Mouse (Mus musculus): Measurements from ENCODE around the gene Ifna16. TPM values are rescaled to one million over a fixed set of nuclear protein-coding genes. Genes with fewer than 3 reads are reported as not detected.

Gene Ifna16
- polyA plus RNA-seq, 1 experiment from 2014 or later: not detected

DNA sequence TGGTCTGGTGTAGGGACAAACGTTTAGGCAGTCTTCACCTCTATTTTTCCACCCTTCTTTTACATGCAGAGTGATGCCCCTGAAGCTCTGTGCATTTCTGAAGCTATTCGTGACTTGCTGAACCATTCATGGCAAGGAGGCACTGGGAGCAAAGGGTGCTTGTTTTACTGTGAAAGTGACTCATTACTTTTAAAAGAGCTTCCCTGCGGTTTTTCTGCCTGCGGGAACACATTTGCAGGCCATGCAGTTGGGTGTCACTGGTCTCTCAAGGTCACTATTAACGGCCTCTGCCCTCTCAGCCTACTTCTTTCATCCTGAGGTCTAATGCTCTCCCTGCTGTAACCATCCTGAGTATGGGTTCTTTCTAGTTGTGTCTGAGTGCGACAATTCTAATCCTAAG, 20.4 kb upstream of the Ifna16 start:
- Histone ChIP-seq H3K27ac (replicated peaks) (no peak overlapping the region), H3K9ac (replicated peaks) (no peak overlapping the region), H3K27me3 (replicated peaks) (0 out of 2 replicates have a peak, but pooled peaks cover 8% of the 10 kb centered on the region), H3K4me2 (no peak overlapping the region), H3K9me3 (replicated peaks) (no peaks in the 10 kb centered on the region), H3K36me3 (no peaks in the 10 kb centered on the region), H3K4me1 (no peaks in the 10 kb centered on the region), H3K4me3 (replicated peaks) (no peak overlapping the region)
- no peak for ATAC-seq (ENCODE audit: low FRiP score)
- WGBS: 53% methylated on average over 6 of the region's 6 CpGs

DNA sequence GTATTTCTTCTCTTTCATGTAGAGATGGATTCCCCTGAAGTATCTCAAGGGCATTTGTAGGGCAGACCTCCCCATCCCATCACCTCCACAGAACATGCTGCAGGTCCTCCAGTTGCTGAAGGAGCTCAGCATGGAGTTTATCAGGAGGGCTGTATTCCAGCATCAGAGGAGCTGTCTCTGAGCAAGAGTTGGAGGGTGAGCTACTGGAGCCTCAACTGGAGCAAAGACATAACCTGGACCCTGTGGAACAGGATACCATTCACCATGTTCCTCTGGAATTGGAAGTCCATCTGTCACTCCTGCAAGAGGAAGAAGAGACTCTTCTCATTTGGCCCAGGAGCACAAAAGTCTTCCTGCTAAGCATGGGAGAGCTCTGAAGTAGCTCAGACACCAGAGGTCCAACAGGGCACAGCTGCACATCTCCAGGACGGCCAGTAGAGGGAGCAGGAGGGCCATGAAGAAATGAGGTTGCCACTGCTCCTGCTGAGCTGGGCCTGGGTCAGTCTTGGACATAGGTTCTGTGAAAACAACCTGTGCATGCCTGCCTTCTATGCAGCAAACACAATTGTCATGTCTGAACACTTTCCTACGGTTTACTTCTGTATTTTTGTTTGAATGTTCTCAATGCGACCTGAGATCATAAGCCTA, 19.6 kb upstream of the Ifna16 start:
- no peak overlapping the region for H3K4me2 ChIP-seq
- 0 out of 2 replicates have a peak, but pooled peaks cover 8% of the 10 kb centered on the region for H3K27me3 ChIP-seq (replicated peaks)
- no peak overlapping the region for H3K27ac ChIP-seq (replicated peaks)
- H3K4me1 ChIP-seq: no peaks in the 10 kb centered on the region
- H3K9ac ChIP-seq (replicated peaks): no peak overlapping the region
- ATAC-seq (ENCODE audit: low FRiP score): peak; percentile 84; the same call in 1 of the 2 replicates
- no peaks in the 10 kb centered on the region for H3K36me3 ChIP-seq
- H3K4me3 ChIP-seq (replicated peaks): no peak overlapping the region
- H3K9me3 ChIP-seq (replicated peaks): no peaks in the 10 kb centered on the region
- WGBS: 27% methylated on average over 3 of the region's 3 CpGs

DNA sequence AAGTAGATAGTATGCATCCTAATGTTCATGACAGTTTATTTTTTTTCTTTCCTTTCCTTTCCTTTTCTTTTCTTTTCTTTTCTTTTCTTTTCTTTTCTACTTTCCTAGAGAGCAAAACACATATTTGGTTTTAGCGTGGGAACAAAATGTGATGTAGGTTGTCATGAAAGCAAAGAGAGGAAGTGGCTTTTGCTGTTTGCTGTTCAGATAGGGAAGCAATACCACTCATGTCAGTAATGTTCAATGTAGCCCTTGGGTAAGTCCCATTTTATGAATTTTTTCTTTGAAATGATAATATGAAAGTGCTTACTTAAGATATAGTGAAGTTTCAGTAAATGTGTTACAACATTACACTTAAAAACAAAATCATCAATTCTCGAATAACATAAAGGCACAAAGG, 16.7 kb upstream of the Ifna16 start:
- 87% methylated on average over 2 of the region's 2 CpGs for WGBS
- Histone ChIP-seq H3K9ac (replicated peaks) (no peak overlapping the region), H3K4me1 (no peaks in the 10 kb centered on the region), H3K9me3 (replicated peaks) (no peaks in the 10 kb centered on the region), H3K4me3 (replicated peaks) (no peak overlapping the region), H3K27ac (replicated peaks) (no peak overlapping the region), H3K36me3 (no peaks in the 10 kb centered on the region), H3K4me2 (no peak overlapping the region), H3K27me3 (replicated peaks) (0 out of 2 replicates have a peak, but pooled peaks cover 8% of the 10 kb centered on the region)
- ATAC-seq (ENCODE audit: low FRiP score): no peak

DNA sequence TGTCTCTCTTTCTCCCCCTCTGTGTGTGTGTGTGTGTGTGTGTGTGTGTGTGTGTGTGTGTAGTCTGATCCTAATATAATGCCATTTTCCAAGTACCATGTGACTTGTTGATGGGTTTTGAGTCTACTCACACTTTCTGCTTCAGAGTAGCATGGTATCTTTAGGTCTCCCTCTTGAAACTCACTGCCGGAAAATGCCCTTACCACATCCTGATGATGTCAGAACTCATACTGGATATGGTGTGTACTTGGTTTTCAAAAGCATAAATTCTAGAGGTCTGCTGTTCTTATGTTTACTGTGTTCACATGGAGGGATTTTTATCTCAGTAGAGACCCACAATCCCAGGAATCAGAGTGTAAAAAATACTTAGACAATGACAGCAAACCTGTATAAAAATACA, 15.8 kb upstream of the Ifna16 start:
- ATAC-seq (ENCODE audit: low FRiP score): no peak
- 0 out of 2 replicates have a peak, but pooled peaks cover 8% of the 10 kb centered on the region for H3K27me3 ChIP-seq (replicated peaks)
- H3K9me3 ChIP-seq (replicated peaks): no peaks in the 10 kb centered on the region
- 89% methylated on average over 1 of the region's 1 CpGs for WGBS
- H3K9ac ChIP-seq (replicated peaks): no peak overlapping the region
- no peaks in the 10 kb centered on the region for H3K4me1 ChIP-seq
- H3K36me3 ChIP-seq: no peaks in the 10 kb centered on the region
- no peak overlapping the region for H3K4me3 ChIP-seq (replicated peaks)
- H3K27ac ChIP-seq (replicated peaks): no peak overlapping the region
- no peak overlapping the region for H3K4me2 ChIP-seq

- Histone ChIP-seq H3K4me3 (replicated peaks) (no peak within 1 kb of the TSS), H3K4me2 (no peak within 1 kb of the TSS), H3K9me3 (replicated peaks) (no peaks in the 10 kb centered on the region), H3K9ac (replicated peaks) (no peak within 1 kb of the TSS), H3K27me3 (replicated peaks) (0 out of 2 replicates have a peak, but pooled peaks cover 6% of the 10 kb centered on the region), H3K4me1 (no peaks in the 10 kb centered on the region), H3K36me3 (no peaks in the 10 kb centered on the region), H3K27ac (replicated peaks) (no peak within 1 kb of the TSS)
- 70% methylated on average over 2 of the region's 2 CpGs for WGBS
- ATAC-seq (ENCODE audit: low FRiP score): no peak
Observed at GRCm38 (mm10) chr4:88691259-88691658, 14.5 kb upstream of the Ifna16 start, which contains the start of gene Ifnab. Gene Ifnab (minus strand): TSS chr4:88691359.

GRCm38 (mm10) chr4:88683812-88684211, 7.1 kb upstream of the Ifna16 start, which contains the start of gene Ifna2:
Gene Ifna2 (minus strand): TSS chr4:88683912.
- H3K4me3 ChIP-seq (replicated peaks): no peak within 1 kb of the TSS
- H3K9ac ChIP-seq (replicated peaks): no peak within 1 kb of the TSS
- no peaks in the 10 kb centered on the region for H3K36me3 ChIP-seq
- no peak within 1 kb of the TSS for H3K4me2 ChIP-seq
- no peak within 1 kb of the TSS for H3K27ac ChIP-seq (replicated peaks)
- H3K27me3 ChIP-seq (replicated peaks): no peaks in the 10 kb centered on the region
- 90% methylated on average over 1 of the region's 1 CpGs for WGBS
- no peaks in the 10 kb centered on the region for H3K9me3 ChIP-seq (replicated peaks)
- H3K4me1 ChIP-seq: no peaks in the 10 kb centered on the region
- no peak for ATAC-seq (ENCODE audit: low FRiP score)

DNA sequence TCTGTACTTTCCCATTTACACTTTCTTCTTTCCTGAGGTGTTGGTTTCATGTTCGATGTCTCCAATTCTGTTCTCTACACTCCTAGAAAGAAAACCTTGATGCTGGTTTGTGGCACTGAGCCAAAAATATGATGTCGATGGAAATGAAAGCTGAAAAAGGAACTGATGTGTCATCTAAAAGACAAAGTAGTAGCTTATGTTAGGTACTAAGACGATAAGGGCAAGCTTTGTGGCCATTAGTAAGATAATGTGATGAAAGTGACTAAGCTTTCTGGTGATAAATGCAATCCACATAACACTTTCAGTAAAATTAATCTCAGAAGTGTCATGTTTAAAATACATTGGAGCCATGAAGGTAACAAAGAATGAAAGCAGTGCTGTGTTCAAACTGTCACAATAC, 4.6 kb upstream of the Ifna16 start:
- no peak overlapping the region for H3K4me3 ChIP-seq (replicated peaks)
- ATAC-seq (ENCODE audit: low FRiP score): no peak
- H3K9me3 ChIP-seq (replicated peaks): no peaks in the 10 kb centered on the region
- no peaks in the 10 kb centered on the region for H3K36me3 ChIP-seq
- 79% methylated on average over 3 of the region's 3 CpGs for whole genome bisulfite sequencing
- no peaks in the 10 kb centered on the region for H3K27me3 ChIP-seq (replicated peaks)
- no peak overlapping the region for H3K4me2 ChIP-seq
- H3K9ac ChIP-seq (replicated peaks): no peak overlapping the region
- H3K4me1 ChIP-seq: no peaks in the 10 kb centered on the region
- H3K27ac ChIP-seq (replicated peaks): no peak overlapping the region

GRCm38 (mm10) chr4:88680362-88680761, 3.6 kb upstream of the Ifna16 start:
- Histone ChIP-seq H3K27me3 (replicated peaks) (no peaks in the 10 kb centered on the region), H3K9me3 (replicated peaks) (no peaks in the 10 kb centered on the region), H3K9ac (replicated peaks) (no peak overlapping the region), H3K4me1 (no peaks in the 10 kb centered on the region), H3K27ac (replicated peaks) (no peak overlapping the region), H3K4me3 (replicated peaks) (no peak overlapping the region), H3K36me3 (no peaks in the 10 kb centered on the region), H3K4me2 (no peak overlapping the region)
- no peak for ATAC-seq (ENCODE audit: low FRiP score)
- 51% methylated on average over 8 of the region's 8 CpGs for WGBS

- 66% methylated on average over 1 of the region's 1 CpGs for WGBS
Observed at GRCm38 (mm10) chr4:88655461-88655860, 21.3 kb downstream of the Ifna16 start.

DNA sequence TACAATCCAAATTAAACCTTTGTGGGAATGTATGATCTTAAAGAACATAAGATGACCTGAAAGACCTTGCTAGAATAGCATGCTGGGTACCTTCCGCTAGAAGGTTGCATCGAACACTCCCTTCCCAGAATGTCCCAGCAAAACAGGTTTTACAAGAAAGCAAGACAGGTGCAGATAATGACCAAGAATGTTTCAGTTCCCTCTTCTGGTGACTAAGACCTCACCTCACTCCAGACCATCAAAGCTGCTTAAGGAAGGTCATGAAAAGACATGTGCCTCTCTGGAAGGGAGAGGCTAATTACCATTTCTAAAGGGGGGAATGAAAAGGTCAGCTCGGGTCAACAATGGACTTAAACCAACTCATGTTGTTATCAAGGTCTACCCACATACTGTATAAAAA, 23.1 kb downstream of the Ifna16 start:
- Histone ChIP-seq H3K9ac (replicated peaks) (no peak overlapping the region), H3K4me1 (no peaks in the 10 kb centered on the region), H3K9me3 (replicated peaks) (no peaks in the 10 kb centered on the region), H3K4me2 (no peak overlapping the region), H3K27ac (replicated peaks) (no peak overlapping the region), H3K4me3 (replicated peaks) (no peak overlapping the region), H3K36me3 (no peaks in the 10 kb centered on the region), H3K27me3 (replicated peaks) (no peaks in the 10 kb centered on the region)
- ATAC-seq (ENCODE audit: low FRiP score): no peak
- 73% methylated on average over 3 of the region's 3 CpGs for WGBS

More at GRCm38 (mm10) chr4:88655461-88655860, 21.3 kb downstream of the Ifna16 start:
- Histone ChIP-seq H3K4me1 (no peaks in the 10 kb centered on the region), H3K36me3 (no peaks in the 10 kb centered on the region), H3K9me3 (replicated peaks) (no peaks in the 10 kb centered on the region), H3K4me3 (replicated peaks) (no peak overlapping the region), H3K27ac (replicated peaks) (no peak overlapping the region), H3K4me2 (no peak overlapping the region), H3K27me3 (replicated peaks) (no peaks in the 10 kb centered on the region), H3K9ac (replicated peaks) (no peak overlapping the region)
- no peak for ATAC-seq (ENCODE audit: low FRiP score)

GRCm38 (mm10) chr4:88644359-88644758, 32.4 kb downstream of the Ifna16 start, which contains the start of gene Ifna13:
Gene Ifna13 (minus strand): TSS chr4:88644459.
- no peak for ATAC-seq (ENCODE audit: low FRiP score)
- H3K9me3 ChIP-seq (replicated peaks): no peaks in the 10 kb centered on the region

DNA sequence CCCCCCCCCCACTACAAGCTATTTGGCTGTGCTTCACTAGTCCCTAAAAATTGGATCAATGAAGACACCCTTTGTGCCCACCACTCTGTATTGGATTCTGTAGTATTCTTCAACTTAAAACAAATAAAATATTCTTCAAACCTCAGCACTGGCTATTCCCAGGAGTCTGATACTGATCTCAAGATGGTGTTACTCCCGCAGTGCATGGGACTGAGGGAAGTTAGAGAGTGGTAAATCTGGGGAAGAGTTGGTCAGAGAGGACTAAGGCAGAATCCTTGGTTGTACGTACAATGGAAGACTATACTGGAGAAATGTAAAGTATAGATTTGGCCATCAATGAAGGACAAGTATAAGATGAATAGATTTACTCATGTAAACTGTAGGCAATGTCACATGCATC, 34.2 kb downstream of the Ifna16 start:
- no peak for ATAC-seq (ENCODE audit: low FRiP score)
- Histone ChIP-seq H3K27me3 (replicated peaks) (no peaks in the 10 kb centered on the region), H3K4me3 (replicated peaks) (no peak overlapping the region), H3K27ac (replicated peaks) (no peak overlapping the region), H3K9ac (replicated peaks) (no peak overlapping the region), H3K36me3 (no peaks in the 10 kb centered on the region), H3K9me3 (replicated peaks) (no peaks in the 10 kb centered on the region), H3K4me2 (no peak overlapping the region), H3K4me1 (no peaks in the 10 kb centered on the region)
- 32% methylated on average over 2 of the region's 2 CpGs for WGBS

More at GRCm38 (mm10) chr4:88644359-88644758, 32.4 kb downstream of the Ifna16 start, which contains the start of gene Ifna13:
- Histone ChIP-seq H3K4me1 (no peaks in the 10 kb centered on the region), H3K4me2 (no peak within 1 kb of the TSS), H3K9ac (replicated peaks) (no peak within 1 kb of the TSS), H3K4me3 (replicated peaks) (no peak within 1 kb of the TSS), H3K27ac (replicated peaks) (no peak within 1 kb of the TSS), H3K27me3 (replicated peaks) (no peaks in the 10 kb centered on the region), H3K36me3 (no peaks in the 10 kb centered on the region)
- 66% methylated on average over 2 of the region's 2 CpGs for WGBS

Data from neural tube, embryonic 15.5 days (tissue).